Mouse (Mus musculus): ENCODE measurements around the gene Chil1. TPM values are rescaled to one million over a fixed set of nuclear protein-coding genes. Genes with fewer than 3 reads are reported as not detected.

Chil1 gene
- polyA plus RNA-seq, 1 experiment from 2014 or later, result 4.9 TPM

- Histone ChIP-seq H3K4me2 (ENCODE audit: low read depth, low read length) (no peak overlapping the region), H3K27me3 (ENCODE audit: control insufficient read depth, insufficient read depth, low read length) (no peaks in the 10 kb centered on the region), H3K4me1 (ENCODE audit: control insufficient read depth, insufficient read depth, low read length) (no peaks in the 10 kb centered on the region), H3K9me3 (replicated peaks; ENCODE audit: control insufficient read depth, low read length) (no peaks in the 10 kb centered on the region), H3K27ac (ENCODE audit: low read length) (no peak overlapping the region), H3K4me3 (replicated peaks; ENCODE audit: low read length) (no peak overlapping the region), H3K9ac (ENCODE audit: low read length) (no peak overlapping the region), H3K36me3 (ENCODE audit: control insufficient read depth, insufficient read depth, low read length) (no peaks in the 10 kb centered on the region)
- WGBS, result 63% methylated on average over 21 of the region's 21 CpGs
- ATAC-seq (ENCODE audit: insufficient read depth, low FRiP score), result no peak
Observed at GRCm38 (mm10) chr1:134152626-134153590, 29.1 kb upstream of the Chil1 start.

DNA sequence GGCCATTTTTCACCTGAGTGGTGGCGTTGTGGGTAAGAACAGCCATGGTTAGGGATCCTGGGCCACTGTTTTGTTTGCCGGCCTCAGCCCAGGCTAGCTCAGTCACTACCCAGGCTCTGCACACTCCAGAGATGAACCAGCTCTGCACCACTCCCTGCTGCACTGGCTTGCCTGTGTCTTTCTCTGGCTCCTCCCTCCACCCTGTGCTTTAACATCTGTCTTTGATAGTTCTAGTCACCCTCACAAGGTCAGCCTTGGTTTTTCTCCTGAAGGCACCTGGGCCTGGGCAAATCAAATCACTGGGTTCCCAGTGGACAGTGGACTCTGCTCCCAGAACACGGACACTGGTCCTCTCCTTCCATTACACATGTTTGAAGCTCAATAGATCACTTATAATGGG lies 27.9 kb upstream of the Chil1 start:
- Histone ChIP-seq H3K4me1 (ENCODE audit: control insufficient read depth, insufficient read depth, low read length) (no peaks in the 10 kb centered on the region), H3K4me3 (replicated peaks; ENCODE audit: low read length) (no peak overlapping the region), H3K9ac (ENCODE audit: low read length) (no peak overlapping the region), H3K4me2 (ENCODE audit: low read depth, low read length) (no peak overlapping the region), H3K27ac (ENCODE audit: low read length) (no peak overlapping the region), H3K9me3 (replicated peaks; ENCODE audit: control insufficient read depth, low read length) (no peaks in the 10 kb centered on the region), H3K27me3 (ENCODE audit: control insufficient read depth, insufficient read depth, low read length) (no peaks in the 10 kb centered on the region), H3K36me3 (ENCODE audit: control insufficient read depth, insufficient read depth, low read length) (no peaks in the 10 kb centered on the region)
- ATAC-seq (ENCODE audit: insufficient read depth, low FRiP score), result no peak
- WGBS, result 90% methylated on average over 3 of the region's 3 CpGs

DNA sequence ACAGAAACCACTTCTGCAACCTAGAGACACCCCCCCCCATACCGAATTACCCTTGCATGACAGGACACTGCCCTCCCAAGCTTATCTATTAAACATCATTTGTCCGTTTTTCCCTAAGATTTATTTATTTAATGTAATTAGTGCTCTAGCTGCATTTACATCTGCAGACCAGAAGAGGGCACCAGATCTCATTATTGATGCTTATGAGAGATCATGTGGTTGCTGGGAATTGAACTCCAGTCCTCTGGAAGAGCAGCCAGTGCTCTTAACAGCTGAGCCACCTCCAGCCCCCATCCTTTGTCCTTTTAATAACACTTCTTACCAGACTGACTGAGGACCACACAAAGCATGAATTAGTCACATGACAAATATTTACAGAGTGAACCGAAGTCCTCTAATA lies 27.3 kb upstream of the Chil1 start:
- Histone ChIP-seq H3K4me1 (ENCODE audit: control insufficient read depth, insufficient read depth, low read length) (no peaks in the 10 kb centered on the region), H3K9me3 (replicated peaks; ENCODE audit: control insufficient read depth, low read length) (no peaks in the 10 kb centered on the region), H3K9ac (ENCODE audit: low read length) (no peak overlapping the region), H3K36me3 (ENCODE audit: control insufficient read depth, insufficient read depth, low read length) (no peaks in the 10 kb centered on the region), H3K4me3 (replicated peaks; ENCODE audit: low read length) (no peak overlapping the region), H3K27ac (ENCODE audit: low read length) (no peak overlapping the region), H3K4me2 (ENCODE audit: low read depth, low read length) (no peak overlapping the region), H3K27me3 (ENCODE audit: control insufficient read depth, insufficient read depth, low read length) (no peaks in the 10 kb centered on the region)
- WGBS, result 51% methylated on average over 3 of the region's 3 CpGs
- no peak for ATAC-seq (ENCODE audit: insufficient read depth, low FRiP score)

GRCm38 (mm10) chr1:134160404-134160803 lies 21.6 kb upstream of the Chil1 start:
- Histone ChIP-seq H3K4me2 (ENCODE audit: low read depth, low read length) (no peak overlapping the region), H3K4me3 (replicated peaks; ENCODE audit: low read length) (no peak overlapping the region), H3K9ac (ENCODE audit: low read length) (no peak overlapping the region), H3K27me3 (ENCODE audit: control insufficient read depth, insufficient read depth, low read length) (no peaks in the 10 kb centered on the region), H3K9me3 (replicated peaks; ENCODE audit: control insufficient read depth, low read length) (no peaks in the 10 kb centered on the region), H3K27ac (ENCODE audit: low read length) (no peak overlapping the region), H3K4me1 (ENCODE audit: control insufficient read depth, insufficient read depth, low read length) (no peaks in the 10 kb centered on the region), H3K36me3 (ENCODE audit: control insufficient read depth, insufficient read depth, low read length) (no peaks in the 10 kb centered on the region)
- no peak for ATAC-seq (ENCODE audit: insufficient read depth, low FRiP score)
- 76% methylated on average over 3 of the region's 3 CpGs for WGBS

DNA sequence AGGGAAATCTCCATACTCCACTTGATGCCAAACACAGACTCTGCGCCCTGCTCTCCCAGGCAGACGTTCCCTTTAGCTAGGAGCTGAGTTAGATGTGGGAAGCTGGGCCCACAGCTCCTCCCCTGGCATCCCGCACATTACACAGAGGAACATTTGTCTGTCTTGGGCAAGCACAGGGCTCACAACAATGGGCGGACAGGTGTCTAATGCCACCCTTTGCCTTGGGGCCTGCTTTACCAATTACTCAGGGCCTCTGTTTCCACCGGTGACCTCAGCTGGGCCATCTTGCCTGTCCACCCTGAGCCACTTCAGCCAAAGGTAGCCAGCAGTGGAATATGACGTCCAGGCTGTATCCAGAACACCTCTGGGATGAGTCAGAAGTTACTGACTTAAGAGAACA lies 20.6 kb upstream of the Chil1 start:
- no peak overlapping the region for H3K4me2 ChIP-seq (ENCODE audit: low read depth, low read length)
- H3K4me1 ChIP-seq (ENCODE audit: control insufficient read depth, insufficient read depth, low read length), result no peaks in the 10 kb centered on the region
- no peak overlapping the region for H3K27ac ChIP-seq (ENCODE audit: low read length)
- H3K36me3 ChIP-seq (ENCODE audit: control insufficient read depth, insufficient read depth, low read length), result no peaks in the 10 kb centered on the region
- ATAC-seq (ENCODE audit: insufficient read depth, low FRiP score), result no peak
- no peaks in the 10 kb centered on the region for H3K27me3 ChIP-seq (ENCODE audit: control insufficient read depth, insufficient read depth, low read length)
- no peak overlapping the region for H3K9ac ChIP-seq (ENCODE audit: low read length)
- no peak overlapping the region for H3K4me3 ChIP-seq (replicated peaks; ENCODE audit: low read length)
- no peaks in the 10 kb centered on the region for H3K9me3 ChIP-seq (replicated peaks; ENCODE audit: control insufficient read depth, low read length)
- 75% methylated on average over 6 of the region's 6 CpGs for WGBS

GRCm38 (mm10) chr1:134162510-134163225 lies 19.3 kb upstream of the Chil1 start:
- no peak overlapping the region for H3K9ac ChIP-seq (ENCODE audit: low read length)
- H3K4me3 ChIP-seq (replicated peaks; ENCODE audit: low read length), result no peak overlapping the region
- H3K9me3 ChIP-seq (replicated peaks; ENCODE audit: control insufficient read depth, low read length), result no peaks in the 10 kb centered on the region
- ATAC-seq (ENCODE audit: insufficient read depth, low FRiP score), result no peak
- H3K36me3 ChIP-seq (ENCODE audit: control insufficient read depth, insufficient read depth, low read length), result no peaks in the 10 kb centered on the region
- WGBS, result 73% methylated on average over 6 of the region's 6 CpGs
- no peak overlapping the region for H3K4me2 ChIP-seq (ENCODE audit: low read depth, low read length)
- no peaks in the 10 kb centered on the region for H3K27me3 ChIP-seq (ENCODE audit: control insufficient read depth, insufficient read depth, low read length)
- H3K27ac ChIP-seq (ENCODE audit: low read length), result no peak overlapping the region
- H3K4me1 ChIP-seq (ENCODE audit: control insufficient read depth, insufficient read depth, low read length), result no peaks in the 10 kb centered on the region

DNA sequence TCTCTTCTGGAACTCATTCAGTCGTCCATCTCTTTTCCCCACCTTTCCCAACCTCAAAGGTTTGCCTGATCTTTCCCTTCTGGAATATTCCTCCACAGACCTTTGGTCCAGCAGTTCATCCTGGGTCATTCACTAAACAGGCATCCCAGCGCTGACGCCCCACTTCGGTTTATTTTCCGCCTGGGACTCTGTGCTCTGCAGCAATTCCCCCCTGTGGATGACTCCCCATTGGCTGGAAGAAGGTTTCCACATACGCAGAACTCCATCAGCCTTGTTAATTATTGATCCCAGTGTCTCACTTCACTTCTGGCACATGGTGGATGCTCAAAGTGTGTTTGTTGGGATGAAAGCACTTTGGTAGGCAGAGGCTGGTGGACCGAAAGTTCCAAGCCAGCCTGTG lies 18.5 kb upstream of the Chil1 start:
- Histone ChIP-seq H3K36me3 (ENCODE audit: control insufficient read depth, insufficient read depth, low read length) (no peaks in the 10 kb centered on the region), H3K27ac (ENCODE audit: low read length) (no peak overlapping the region), H3K27me3 (ENCODE audit: control insufficient read depth, insufficient read depth, low read length) (no peaks in the 10 kb centered on the region), H3K4me3 (replicated peaks; ENCODE audit: low read length) (no peak overlapping the region), H3K4me1 (ENCODE audit: control insufficient read depth, insufficient read depth, low read length) (no peaks in the 10 kb centered on the region), H3K4me2 (ENCODE audit: low read depth, low read length) (no peak overlapping the region), H3K9ac (ENCODE audit: low read length) (no peak overlapping the region), H3K9me3 (replicated peaks; ENCODE audit: control insufficient read depth, low read length) (no peaks in the 10 kb centered on the region)
- WGBS, result 89% methylated on average over 7 of the region's 7 CpGs
- no peak for ATAC-seq (ENCODE audit: insufficient read depth, low FRiP score)

DNA sequence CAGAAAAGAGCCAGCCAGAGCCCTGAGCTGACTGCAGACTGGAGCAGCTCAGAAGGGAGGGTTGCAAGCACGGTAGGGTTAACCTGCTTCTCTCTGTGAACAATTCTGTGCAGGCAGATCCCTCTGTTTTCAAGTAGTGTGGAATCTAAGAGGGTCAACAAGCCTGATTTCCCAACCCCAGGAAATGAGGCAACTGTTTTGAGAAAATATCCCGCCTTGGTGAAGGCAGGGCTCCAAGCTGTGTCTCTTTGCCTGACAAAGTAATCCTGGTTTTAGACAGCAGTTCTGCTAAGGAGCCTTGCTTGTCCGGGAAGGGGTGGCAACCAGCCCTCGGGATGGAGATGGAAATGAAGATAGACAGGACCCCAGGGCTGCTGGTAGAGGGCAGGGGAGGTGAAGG lies 17.5 kb upstream of the Chil1 start:
- Histone ChIP-seq H3K4me1 (ENCODE audit: control insufficient read depth, insufficient read depth, low read length) (no peaks in the 10 kb centered on the region), H3K36me3 (ENCODE audit: control insufficient read depth, insufficient read depth, low read length) (no peaks in the 10 kb centered on the region), H3K9me3 (replicated peaks; ENCODE audit: control insufficient read depth, low read length) (no peaks in the 10 kb centered on the region), H3K27ac (ENCODE audit: low read length) (no peak overlapping the region), H3K9ac (ENCODE audit: low read length) (no peak overlapping the region), H3K4me2 (ENCODE audit: low read depth, low read length) (no peak overlapping the region), H3K4me3 (replicated peaks; ENCODE audit: low read length) (no peak overlapping the region), H3K27me3 (ENCODE audit: control insufficient read depth, insufficient read depth, low read length) (no peaks in the 10 kb centered on the region)
- WGBS, result 62% methylated on average over 4 of the region's 4 CpGs
- no peak for ATAC-seq (ENCODE audit: insufficient read depth, low FRiP score)

DNA sequence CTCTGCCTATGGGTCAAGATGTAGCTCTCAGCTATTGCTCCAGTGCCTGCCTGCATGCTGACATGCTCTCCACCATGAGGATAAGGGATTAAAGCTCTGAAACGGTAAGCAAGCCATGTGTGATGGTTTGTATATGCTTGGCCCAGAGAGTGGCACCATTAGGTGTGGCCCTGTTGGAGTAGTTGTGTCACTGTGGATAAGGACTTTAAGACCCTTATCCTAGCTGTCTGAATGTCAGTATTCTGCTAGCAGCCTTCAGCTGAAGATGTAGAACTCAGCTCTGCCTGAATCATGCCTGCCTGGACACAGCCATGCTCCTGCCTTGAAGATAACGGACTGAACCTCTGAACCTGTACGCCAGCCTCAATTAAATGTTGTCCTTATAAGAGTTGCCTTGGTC lies 15.4 kb upstream of the Chil1 start:
- no peak for ATAC-seq (ENCODE audit: insufficient read depth, low FRiP score)
- Histone ChIP-seq H3K4me1 (ENCODE audit: control insufficient read depth, insufficient read depth, low read length) (no peaks in the 10 kb centered on the region), H3K9me3 (replicated peaks; ENCODE audit: control insufficient read depth, low read length) (no peaks in the 10 kb centered on the region), H3K36me3 (ENCODE audit: control insufficient read depth, insufficient read depth, low read length) (no peaks in the 10 kb centered on the region), H3K9ac (ENCODE audit: low read length) (no peak overlapping the region), H3K4me2 (ENCODE audit: low read depth, low read length) (no peak overlapping the region), H3K4me3 (replicated peaks; ENCODE audit: low read length) (no peak overlapping the region), H3K27ac (ENCODE audit: low read length) (no peak overlapping the region), H3K27me3 (ENCODE audit: control insufficient read depth, insufficient read depth, low read length) (no peaks in the 10 kb centered on the region)
- 87% methylated on average over 3 of the region's 3 CpGs for WGBS

All from stomach, embryonic 16.5 days (tissue).